In the genomic region with DNA sequence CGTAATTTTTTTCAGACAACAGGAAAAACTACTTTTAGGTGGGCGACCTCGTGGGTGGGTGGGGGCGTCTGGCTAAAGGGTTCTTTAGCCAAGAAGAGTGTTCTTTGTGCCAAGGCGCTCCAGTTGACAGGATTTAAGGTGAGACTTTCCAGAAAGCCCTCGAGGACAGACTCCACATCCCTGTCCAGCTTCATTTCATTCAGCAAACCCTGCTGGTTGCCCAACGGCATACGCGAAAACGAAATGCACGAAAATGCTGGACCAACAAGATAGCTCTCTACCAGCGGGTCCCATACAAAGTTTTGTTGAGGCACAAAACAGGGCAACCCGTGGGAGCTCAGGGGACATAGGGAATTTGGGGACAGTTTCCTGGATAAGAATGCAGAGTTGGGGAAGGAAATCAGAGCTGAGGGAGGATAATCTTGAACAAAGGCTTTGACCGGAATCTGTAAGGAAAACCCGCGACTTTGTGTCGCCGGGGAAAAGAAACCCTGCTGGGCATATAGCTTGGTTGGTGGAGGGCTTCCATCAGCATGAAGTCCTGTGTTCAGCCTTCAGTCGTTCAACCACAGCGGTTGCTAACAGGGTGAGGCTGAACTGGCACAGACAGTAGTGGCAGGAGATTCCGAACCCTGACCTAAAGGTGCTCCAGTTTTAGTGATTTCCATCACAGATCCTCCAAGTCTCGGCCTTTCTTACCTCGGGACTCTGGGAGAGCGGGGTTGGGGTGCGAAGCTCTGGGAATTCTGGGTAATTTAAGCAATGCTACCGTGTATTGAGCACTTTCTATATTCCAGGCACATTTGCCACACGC, we compare ENCODE assay signal across 9 mouse cellular contexts. TPM values are rescaled to one million over a fixed set of nuclear protein-coding genes. Genes with fewer than 3 reads are reported as not detected.
DNase-seq lines count a peak whose midpoint lies in the region; ATAC-seq lines count a peak whose summit lies in the region.
"Had no signal": no experiment of that assay in that cellular context is flagged by ENCODE, and none has a peak within 500 bp of the region (broad histone marks: within the 10 kb centered on the region; RNA-seq: fewer than 3 reads in every experiment).

No protein-coding gene starts in this region.

- H3K4me3 ChIP-seq in heart, embryonic 13.5 days: peak overlapping the region; percentile 60
- H3K4me3 ChIP-seq in hindbrain, embryonic 13.5 days: peak overlapping the region; percentile 56
- peak overlapping the region; percentile 55 for H3K4me3 ChIP-seq in midbrain, embryonic 14.5 days (replicated peaks; ENCODE audit: low read depth, low read length)

- no peaks in the 10 kb centered on the region for H3K36me3 ChIP-seq in heart, embryonic 13.5 days
- H3K36me3 ChIP-seq in hindbrain, embryonic 13.5 days: no peaks in the 10 kb centered on the region
- H3K36me3 ChIP-seq in midbrain, embryonic 14.5 days (ENCODE audit: control insufficient read depth, insufficient read depth, low read length): no peaks in the 10 kb centered on the region

- peak overlapping the region; percentile 77 for H3K9ac ChIP-seq in heart, embryonic 13.5 days
- peak overlapping the region; percentile 81 for H3K9ac ChIP-seq in hindbrain, embryonic 13.5 days
- peak overlapping the region; percentile 63; the same call in 1 of the 2 replicates for H3K9ac ChIP-seq in midbrain, embryonic 14.5 days (replicated peaks; ENCODE audit: low read length)

- WGBS in heart, embryonic 13.5 days: 12% methylated on average over 27 of the region's 27 CpGs
- WGBS in hindbrain, embryonic 13.5 days: 7% methylated on average over 27 of the region's 27 CpGs
- WGBS in midbrain, embryonic 14.5 days: 3% methylated on average over 27 of the region's 27 CpGs

- H3K27ac ChIP-seq in heart, embryonic 13.5 days (replicated peaks): no peak overlapping the region
- H3K27ac ChIP-seq in hindbrain, embryonic 13.5 days: no peak overlapping the region; the same call in 1 of the 2 replicates
- H3K27ac ChIP-seq in midbrain, embryonic 14.5 days (replicated peaks; ENCODE audit: low read depth, low read length): 0 out of 2 replicates have a peak overlapping the region, but pooled peaks have one; percentile 32

- H3K27me3 ChIP-seq in heart, embryonic 13.5 days (replicated peaks): peaks cover 91% of the 10 kb centered on the region
- peaks cover 93% of the 10 kb centered on the region for H3K27me3 ChIP-seq in hindbrain, embryonic 13.5 days
- H3K27me3 ChIP-seq in midbrain, embryonic 14.5 days (ENCODE audit: control insufficient read depth, insufficient read depth, low read length): peaks cover 63% of the 10 kb centered on the region

- no peaks in the 10 kb centered on the region for H3K9me3 ChIP-seq in heart, embryonic 13.5 days
- H3K9me3 ChIP-seq in hindbrain, embryonic 13.5 days: no peaks in the 10 kb centered on the region
- no peaks in the 10 kb centered on the region for H3K9me3 ChIP-seq in midbrain, embryonic 14.5 days (ENCODE audit: control insufficient read depth, low read length)

- peaks cover 65% of the 10 kb centered on the region for H3K4me1 ChIP-seq in heart, embryonic 13.5 days
- H3K4me1 ChIP-seq in hindbrain, embryonic 13.5 days (replicated peaks): peaks cover 69% of the 10 kb centered on the region
- H3K4me1 ChIP-seq in midbrain, embryonic 14.5 days (ENCODE audit: control insufficient read depth, insufficient read depth, low read length): peaks cover 37% of the 10 kb centered on the region

- no peak for ATAC-seq in heart, embryonic 13.5 days (ENCODE audit: extremely low read depth, insufficient number of reproducible peaks, low FRiP score, low TSS enrichment)
- ATAC-seq in hindbrain, embryonic 13.5 days (ENCODE audit: low FRiP score): no peak
- no peak for ATAC-seq in midbrain, embryonic 14.5 days (ENCODE audit: low FRiP score, low TSS enrichment)
- ATAC-seq in inflammation-experienced regulatory T-cells, adult 6 months: no peak

- no peak for DNase-seq in heart, postnatal 4 days
- peak; percentile 25 for DNase-seq in R1 (ENCODE audit: low read depth, low spot score)
- DNase-seq in midbrain, embryonic 14.5 days: peak; percentile 30
- DNase-seq in right cerebral cortex, adult 2 months (ENCODE audit: low spot score in 2 of 2): no peak
- DNase-seq in frontal cortex, postnatal 10 days (ENCODE audit: low spot score in 2 of 2): no peak

- H3K4me2 ChIP-seq in heart, embryonic 13.5 days: peak overlapping the region; percentile 96
- H3K4me2 ChIP-seq in hindbrain, embryonic 13.5 days: peak overlapping the region; percentile 79
- H3K4me2 ChIP-seq in midbrain, embryonic 14.5 days (ENCODE audit: low read length): peak overlapping the region; percentile 81

RNA-seq across cellular contexts. Expression of gene Grrp1, which starts 3.6 kb away (rescaled TPM):
- 4.3 and 5.0 TPM in 2 replicates for polyA plus RNA-seq in heart, embryonic 13.5 days (2015; fragmentation: Nextera tagmentation; extraction: Ambion mirVana)
- 10 to 100 TPM in 1 of 2 experiments, 1 to 10 TPM in 1; 8.9 to 10.3 TPM for total RNA-seq in heart, postnatal 4 days (2021)
- polyA plus RNA-seq in hindbrain, embryonic 13.5 days (2015; fragmentation: Nextera tagmentation; extraction: Ambion mirVana): 9.3 and 14.2 TPM in 2 replicates
- polyA plus RNA-seq in midbrain, embryonic 14.5 days (2014; fragmentation: Nextera tagmentation; extraction: Ambion mirVana): 11.1 and 17.6 TPM in 2 replicates
- polyA plus RNA-seq in inflammation-experienced regulatory T-cells, adult 6 months (2017; shearing (Covaris generic)): not detected

RNA-seq across cellular contexts. Expression of gene Gm30191, which starts 3.6 kb away (rescaled TPM):
- polyA plus RNA-seq in heart, embryonic 13.5 days (2015; fragmentation: Nextera tagmentation; extraction: Ambion mirVana): not detected in 2 replicates
- total RNA-seq in heart, postnatal 4 days (2021): not detected
- 0.54 and 0.74 TPM in 2 replicates for polyA plus RNA-seq in hindbrain, embryonic 13.5 days (2015; fragmentation: Nextera tagmentation; extraction: Ambion mirVana)
- polyA plus RNA-seq in midbrain, embryonic 14.5 days (2014; fragmentation: Nextera tagmentation; extraction: Ambion mirVana): 0.49 TPM in 1 of 2 replicates, not detected in the other
- polyA plus RNA-seq in inflammation-experienced regulatory T-cells, adult 6 months (2017; shearing (Covaris generic)): not detected
- total RNA-seq: layer of hippocampus, adult 8-10 months had no signal

RNA-seq across cellular contexts. Expression of gene Zfp593, which starts 4.9 kb away (rescaled TPM):
- 9.2 and 9.9 TPM in 2 replicates for polyA plus RNA-seq in heart, embryonic 13.5 days (2015; fragmentation: Nextera tagmentation; extraction: Ambion mirVana)
- total RNA-seq in heart, postnatal 4 days (2021): 1 to 10 TPM; 5.8 TPM
- 15.5 and 15.7 TPM in 2 replicates for polyA plus RNA-seq in hindbrain, embryonic 13.5 days (2015; fragmentation: Nextera tagmentation; extraction: Ambion mirVana)
- polyA plus RNA-seq in midbrain, embryonic 14.5 days (2014; fragmentation: Nextera tagmentation; extraction: Ambion mirVana): 13.1 and 14.2 TPM in 2 replicates
- 1 to 10 TPM; 4.7 to 6.4 (median 4.9) TPM for polyA plus RNA-seq in inflammation-experienced regulatory T-cells, adult 6 months (2017; shearing (Covaris generic))

RNA-seq across cellular contexts. Expression of gene E130218I03Rik, which starts 6.9 kb away (rescaled TPM):
- 0.17 and 0.21 TPM in 2 replicates for polyA plus RNA-seq in heart, embryonic 13.5 days (2015; fragmentation: Nextera tagmentation; extraction: Ambion mirVana)
- not detected for total RNA-seq in heart, postnatal 4 days (2021)
- 0.45 and 0.56 TPM in 2 replicates for polyA plus RNA-seq in hindbrain, embryonic 13.5 days (2015; fragmentation: Nextera tagmentation; extraction: Ambion mirVana)
- 0.30 and 0.43 TPM in 2 replicates for polyA plus RNA-seq in midbrain, embryonic 14.5 days (2014; fragmentation: Nextera tagmentation; extraction: Ambion mirVana)
- polyA plus RNA-seq in inflammation-experienced regulatory T-cells, adult 6 months (2017; shearing (Covaris generic)): 1 to 10 TPM in 1 of 3 experiments, not detected in 2; 2.3 TPM
- total RNA-seq: layer of hippocampus, adult 8-10 months had no signal

RNA-seq across cellular contexts. Expression of gene Cnksr1, which starts 12.1 kb away (rescaled TPM):
- 1.3 and 1.5 TPM in 2 replicates for polyA plus RNA-seq in heart, embryonic 13.5 days (2015; fragmentation: Nextera tagmentation; extraction: Ambion mirVana)
- total RNA-seq in heart, postnatal 4 days (2021): 1 to 10 TPM; 1.6 to 2.0 TPM
- 0.06 and 0.08 TPM in 2 replicates for polyA plus RNA-seq in hindbrain, embryonic 13.5 days (2015; fragmentation: Nextera tagmentation; extraction: Ambion mirVana)
- 0.20 TPM in 1 of 2 replicates, not detected in the other for polyA plus RNA-seq in midbrain, embryonic 14.5 days (2014; fragmentation: Nextera tagmentation; extraction: Ambion mirVana)
- polyA plus RNA-seq in inflammation-experienced regulatory T-cells, adult 6 months (2017; shearing (Covaris generic)): not detected

Comparison
In these comparisons a context has a peak if more than half of its experiments do, and no peak if none do; other contexts are left out.
1. DNase-seq: peak in R1 (single experiment) and midbrain, embryonic 14.5 days (single experiment); none in heart, postnatal 4 days (single experiment), right cerebral cortex, adult 2 months (0 of 2) and frontal cortex, postnatal 10 days (0 of 2).
2. Peak in every context shown above with its lines, with median percentiles within 50 percentile points of each other: H3K4me2 ChIP-seq, H3K4me3 ChIP-seq and H3K9ac ChIP-seq.